Mouse (Mus musculus): Measurements from ENCODE around the gene Ankef1. TPM values are rescaled to one million over a fixed set of nuclear protein-coding genes. Genes with fewer than 3 reads are reported as not detected.

The Ankef1 gene
- 0.51 and 1.1 TPM in 2 replicates for polyA plus RNA-seq (2012; rRNA removed)

GRCm38 (mm10) chr2:136501651-136502050 lies at the start of gene Ankef1:
Gene Ankef1 (plus strand): TSS chr2:136501910.

Other genes starting within 250 kb of the Ankef1 start
- 0.11 and 0.33 TPM in 2 replicates for gene Pak7, start 113.9 kb upstream of the Ankef1 start, polyA plus RNA-seq (2012; rRNA removed)
- gene Snap25, start 211.5 kb downstream of the Ankef1 start, polyA plus RNA-seq (2012; rRNA removed), result 0.09 TPM in 1 of 2 replicates, not detected in the other